Mouse (Mus musculus) embryonic facial prominence, embryonic 14.5 days (tissue): Measurements from ENCODE around the gene Ddx19a. TPM values are rescaled to one million over a fixed set of nuclear protein-coding genes. Genes with fewer than 3 reads are reported as not detected.
"Not testable (repeated sequence)": the region's sequence is repeated elsewhere in the genome, so short reads cannot be mapped to it uniquely, and the experiment has no call there.

Source experiments
- ATAC-seq: fragments of 200-750 bp; cut with Nextera tagmentation; 2 replicates; pipeline ENCODE4 v1.8.0; 2017; ENCODE audit warnings: low read depth, moderate number of reproducible peaks, moderate TSS enrichment
- DNase-seq: peaks from one replicate; pipeline ENCODE4 v3.0.0-alpha.2; 2015; ENCODE audit warnings: low spot score
- H3K27ac ChIP-seq: fragments of 300-500 bp; sonication (generic); replicated peaks from 2 replicates; pipeline ENCODE4 v1.5.1; 2014; ENCODE audit warnings: low read depth, mild to moderate bottlenecking, low read length, moderate library complexity
- H3K27me3 ChIP-seq: fragments of 300-500 bp; sonication (generic); replicated peaks from 2 replicates; pipeline ENCODE4 v1.6.1; 2014; ENCODE audit warnings: low read length; ENCODE audit not compliant: control insufficient read depth, insufficient read depth
- H3K36me3 ChIP-seq: fragments of 300-500 bp; sonication (generic); 2 replicates; pipeline ENCODE4 v1.6.1; 2014; ENCODE audit warnings: low read length, mixed read lengths; ENCODE audit not compliant: control insufficient read depth, insufficient read depth
- H3K4me1 ChIP-seq: fragments of 300-500 bp; sonication (generic); 2 replicates; pipeline ENCODE4 v1.6.1; 2014; ENCODE audit warnings: antibody characterized with exemption, low read length; ENCODE audit not compliant: control insufficient read depth, insufficient read depth
- H3K4me2 ChIP-seq: fragments of 300-500 bp; sonication (generic); 2 replicates; pipeline ENCODE4 v1.6.1; 2014; ENCODE audit warnings: low read depth, mild to moderate bottlenecking, low read length, moderate library complexity, mixed read lengths
- H3K4me3 ChIP-seq: fragments of 300-500 bp; sonication (generic); 2 replicates; pipeline ENCODE4 v1.5.1; 2014; ENCODE audit warnings: low read depth, mild to moderate bottlenecking, low read length
- H3K9ac ChIP-seq: fragments of 300-500 bp; sonication (generic); 2 replicates; pipeline ENCODE4 v1.6.1; 2014; ENCODE audit warnings: low read depth, mild to moderate bottlenecking, low read length, moderate library complexity, mixed read lengths
- H3K9me3 ChIP-seq: fragments of 300-500 bp; sonication (generic); 2 replicates; pipeline ENCODE4 v1.6.1; 2016; ENCODE audit warnings: low read length; ENCODE audit not compliant: control insufficient read depth
- WGBS: fragments of 180-500 bp; shearing (Covaris S2); extraction: QIAGEN DNeasy Blood & Tissue Kit; methylation state at CpG from one replicate; pipeline ENCODE4 v1.1.7; 2014; 5-methylcytosine and 5-hydroxymethylcytosine counted together
- polyA plus RNA-seq: library from polyadenylated mRNA; unstranded; fragments of >200 nt; fragmentation: Nextera tagmentation; extraction: Ambion mirVana; gene quantifications from 2 replicates; pipeline ENCODE4 v1.2.1, GENCODE M21; 2014

Ddx19a gene
- polyA plus RNA-seq, 1 experiment from 2014 or later: 18.1 TPM

DNA sequence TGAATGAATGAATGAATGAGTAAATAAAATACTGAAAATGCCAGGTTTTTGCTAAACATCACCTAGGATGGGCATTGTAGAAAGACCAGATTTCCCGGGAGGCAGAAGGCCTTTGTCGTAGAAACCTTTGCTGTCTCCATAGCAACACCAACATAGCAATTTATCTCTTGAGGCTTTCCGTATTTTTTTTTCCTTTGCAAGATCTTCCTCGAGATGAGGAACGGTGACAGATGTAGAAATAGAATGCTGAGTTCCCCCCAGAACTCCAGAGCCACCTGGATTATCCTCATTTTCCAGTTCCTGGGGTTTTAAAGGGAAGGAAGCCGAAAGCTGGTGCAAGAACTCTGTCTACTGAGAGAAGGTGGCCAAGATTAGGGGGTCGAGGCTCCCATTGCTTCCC, 32.9 kb downstream of the Ddx19a start:
- WGBS: 78% methylated on average over 7 of the region's 7 CpGs
- no peaks in the 10 kb centered on the region for H3K4me1 ChIP-seq
- no peak overlapping the region for H3K4me3 ChIP-seq
- DNase-seq: no peak
- H3K4me2 ChIP-seq: no peak overlapping the region
- H3K36me3 ChIP-seq: peaks cover 57% of the 10 kb centered on the region
- H3K9me3 ChIP-seq: no peaks in the 10 kb centered on the region
- H3K9ac ChIP-seq: no peak overlapping the region
- H3K27me3 ChIP-seq: no peaks in the 10 kb centered on the region
- ATAC-seq: no peak
- H3K27ac ChIP-seq: no peak overlapping the region

DNA sequence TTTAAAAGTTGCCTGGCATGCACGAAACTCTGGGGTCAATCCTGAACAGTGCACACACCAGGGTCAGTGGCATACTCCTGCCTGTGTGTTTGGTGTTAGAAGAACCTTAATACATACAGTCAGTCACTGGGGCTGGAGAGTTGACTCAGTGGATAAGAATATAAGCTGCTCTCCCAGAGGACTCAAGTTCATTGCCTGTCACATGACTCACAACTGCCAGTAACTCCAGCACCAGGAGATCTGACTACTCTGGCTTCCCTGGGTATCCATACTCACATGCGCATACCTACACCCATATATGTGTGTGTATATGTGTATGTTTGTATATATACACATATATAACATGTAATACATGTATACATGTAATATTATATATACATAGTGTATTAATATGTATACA, 34.5 kb downstream of the Ddx19a start:
- H3K9me3 ChIP-seq: no peaks in the 10 kb centered on the region
- no peak overlapping the region for H3K9ac ChIP-seq
- no peaks in the 10 kb centered on the region for H3K27me3 ChIP-seq
- DNase-seq: no peak
- H3K4me2 ChIP-seq: no peak overlapping the region
- no peak for ATAC-seq
- H3K4me3 ChIP-seq: no peak overlapping the region
- H3K27ac ChIP-seq: no peak overlapping the region
- 86% methylated on average over 2 of the region's 2 CpGs for WGBS
- no peaks in the 10 kb centered on the region for H3K4me1 ChIP-seq
- H3K36me3 ChIP-seq: peaks cover 72% of the 10 kb centered on the region

DNA sequence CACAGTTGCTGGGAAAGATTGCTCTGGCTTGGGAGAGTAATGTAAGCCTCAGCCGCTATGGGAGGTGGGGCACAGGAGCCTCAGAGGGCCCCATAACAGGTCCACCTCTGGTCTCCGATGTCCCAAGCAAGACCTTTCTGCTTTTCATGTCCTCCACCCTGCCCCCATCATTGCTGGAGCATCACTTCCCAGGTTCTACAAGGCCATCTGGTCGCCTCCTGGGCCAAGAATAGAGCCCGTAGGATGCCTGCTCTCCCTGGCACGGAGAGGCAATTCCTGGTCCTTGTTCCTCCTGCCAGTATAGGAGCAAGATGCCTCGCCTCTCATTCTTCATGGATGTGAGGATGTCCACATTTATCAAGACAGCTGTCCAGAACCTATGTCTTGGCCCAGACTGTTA, 37.7 kb downstream of the Ddx19a start:
- Histone ChIP-seq H3K4me1 (no peaks in the 10 kb centered on the region), H3K9me3 (no peaks in the 10 kb centered on the region), H3K4me3 (no peak overlapping the region), H3K4me2 (no peak overlapping the region), H3K27me3 (no peaks in the 10 kb centered on the region), H3K27ac (no peak overlapping the region), H3K9ac (no peak overlapping the region), H3K36me3 (peaks cover 65% of the 10 kb centered on the region)
- DNase-seq (no peak), ATAC-seq (no peak)
- 91% methylated on average over 6 of the region's 6 CpGs for WGBS

DNA sequence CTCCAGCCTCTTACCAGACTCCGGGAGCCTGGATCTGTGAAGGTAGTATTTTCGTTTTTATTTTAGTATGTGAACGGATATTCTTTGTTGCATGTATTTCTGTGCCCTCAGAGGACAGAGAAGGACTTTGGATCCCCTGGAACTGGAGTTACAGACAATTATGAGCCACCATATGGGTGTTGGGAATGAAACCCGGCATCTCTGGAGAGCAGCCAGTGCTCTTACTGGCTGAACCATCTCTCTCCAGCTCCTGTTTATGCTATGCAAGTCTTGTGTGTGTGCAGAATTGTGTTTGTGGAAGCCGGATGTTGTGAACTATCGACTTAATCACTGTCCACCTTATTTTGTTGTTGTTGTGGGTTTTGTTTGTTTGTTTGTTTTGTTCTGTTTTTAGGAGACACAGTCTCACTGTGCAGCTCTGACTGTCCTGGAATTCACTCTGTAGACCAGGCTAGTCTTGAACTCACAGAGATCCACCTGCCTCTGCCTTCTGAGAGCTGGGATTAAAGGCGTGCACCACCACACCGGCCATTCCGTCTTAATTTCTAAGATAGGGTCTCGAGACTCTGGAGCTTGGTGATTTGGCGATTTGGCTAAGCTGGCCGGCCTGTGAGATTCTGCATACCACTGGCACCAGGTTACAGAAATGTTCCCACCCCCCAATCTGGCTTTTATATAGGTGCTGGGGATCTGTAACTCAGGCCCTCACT, 38.4 kb downstream of the Ddx19a start:
- WGBS: 94% methylated on average over 12 of the region's 12 CpGs
- Histone ChIP-seq H3K4me3 (no peak overlapping the region), H3K27ac (no peak overlapping the region), H3K36me3 (peaks cover 62% of the 10 kb centered on the region), H3K4me1 (no peaks in the 10 kb centered on the region), H3K27me3 (no peaks in the 10 kb centered on the region), H3K4me2 (no peak overlapping the region), H3K9ac (no peak overlapping the region), H3K9me3 (no peaks in the 10 kb centered on the region)
- DNase-seq: no peak
- no peak for ATAC-seq

DNA sequence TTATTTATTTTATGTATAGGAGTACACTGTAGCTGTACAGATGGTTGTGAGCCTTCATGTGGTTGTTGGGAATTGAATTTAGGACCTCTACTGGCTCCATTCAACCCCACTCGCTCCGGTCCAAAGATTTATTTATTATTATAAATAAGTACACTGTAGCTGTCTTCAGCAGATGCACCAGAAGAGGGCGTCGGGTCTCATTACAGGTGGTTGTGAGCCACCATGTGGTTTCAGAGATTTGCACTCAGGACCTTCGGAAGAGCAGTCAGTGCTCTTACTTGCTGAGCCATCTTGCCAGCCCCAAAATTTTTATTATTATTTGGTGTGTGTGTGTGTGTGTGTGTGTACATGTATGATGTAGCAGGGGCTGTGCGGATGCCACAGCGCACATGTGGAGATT, 39.0 kb downstream of the Ddx19a start:
- H3K9me3 ChIP-seq, H3K4me3 ChIP-seq, H3K4me1 ChIP-seq, DNase-seq, H3K9ac ChIP-seq, H3K27ac ChIP-seq, H3K27me3 ChIP-seq, H3K4me2 ChIP-seq, ATAC-seq: not testable (repeated sequence)
- WGBS: 92% methylated on average over 7 of the region's 7 CpGs
- H3K36me3 ChIP-seq: peaks cover 57% of the 10 kb centered on the region

DNA sequence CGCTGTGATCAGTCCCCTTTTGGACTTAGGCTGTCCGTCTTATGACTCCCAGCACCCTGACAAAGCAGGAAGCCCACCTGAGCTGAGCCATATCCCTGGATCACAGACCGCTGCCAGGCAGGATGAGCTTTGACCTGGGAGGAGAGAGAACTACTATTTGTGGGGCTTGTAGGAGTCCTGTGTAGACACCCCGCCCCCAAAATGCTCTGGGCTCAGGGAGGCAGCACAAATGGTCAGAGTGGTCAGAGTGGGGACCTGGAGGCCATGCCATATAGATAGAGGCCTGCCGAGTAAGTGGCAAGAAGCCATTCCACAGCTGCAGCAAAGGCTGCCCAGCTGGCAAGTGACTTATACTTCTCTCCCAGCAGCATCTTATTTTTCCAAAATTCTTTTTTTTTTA, 39.5 kb downstream of the Ddx19a start:
- no peak overlapping the region for H3K4me3 ChIP-seq
- no peaks in the 10 kb centered on the region for H3K9me3 ChIP-seq
- WGBS: 95% methylated on average over 5 of the region's 5 CpGs
- DNase-seq (no peak), ATAC-seq (no peak)
- no peak overlapping the region for H3K9ac ChIP-seq
- H3K27ac ChIP-seq: no peak overlapping the region
- no peak overlapping the region for H3K4me2 ChIP-seq
- peaks cover 55% of the 10 kb centered on the region for H3K36me3 ChIP-seq
- no peaks in the 10 kb centered on the region for H3K4me1 ChIP-seq
- H3K27me3 ChIP-seq: no peaks in the 10 kb centered on the region

DNA sequence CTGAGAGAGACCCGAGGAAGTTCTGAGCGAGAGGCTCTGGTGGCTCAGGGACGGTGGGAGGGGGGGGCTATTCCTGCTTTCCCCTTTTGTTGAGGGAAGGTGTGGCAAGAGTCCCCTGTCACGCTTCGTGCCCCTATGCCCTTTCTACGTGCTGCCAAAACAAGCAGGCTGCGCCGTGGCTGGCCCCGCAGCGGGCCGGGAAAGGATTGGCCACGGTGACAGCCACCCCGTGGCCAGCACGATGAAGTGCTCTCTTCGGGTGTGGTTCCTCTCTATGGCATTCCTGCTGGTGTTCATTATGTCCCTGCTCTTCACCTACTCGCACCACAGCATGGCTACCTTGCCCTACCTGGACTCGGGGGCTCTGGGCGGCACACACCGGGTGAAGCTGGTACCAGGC, 40.1 kb downstream of the Ddx19a start:
- Histone ChIP-seq H3K4me1 (no peaks in the 10 kb centered on the region), H3K27me3 (no peaks in the 10 kb centered on the region), H3K9me3 (no peaks in the 10 kb centered on the region), H3K9ac (no peak overlapping the region), H3K4me3 (no peak overlapping the region), H3K27ac (no peak overlapping the region), H3K4me2 (no peak overlapping the region), H3K36me3 (peaks cover 51% of the 10 kb centered on the region)
- ATAC-seq: no peak
- WGBS: 92% methylated on average over 19 of the region's 19 CpGs
- no peak for DNase-seq

DNA sequence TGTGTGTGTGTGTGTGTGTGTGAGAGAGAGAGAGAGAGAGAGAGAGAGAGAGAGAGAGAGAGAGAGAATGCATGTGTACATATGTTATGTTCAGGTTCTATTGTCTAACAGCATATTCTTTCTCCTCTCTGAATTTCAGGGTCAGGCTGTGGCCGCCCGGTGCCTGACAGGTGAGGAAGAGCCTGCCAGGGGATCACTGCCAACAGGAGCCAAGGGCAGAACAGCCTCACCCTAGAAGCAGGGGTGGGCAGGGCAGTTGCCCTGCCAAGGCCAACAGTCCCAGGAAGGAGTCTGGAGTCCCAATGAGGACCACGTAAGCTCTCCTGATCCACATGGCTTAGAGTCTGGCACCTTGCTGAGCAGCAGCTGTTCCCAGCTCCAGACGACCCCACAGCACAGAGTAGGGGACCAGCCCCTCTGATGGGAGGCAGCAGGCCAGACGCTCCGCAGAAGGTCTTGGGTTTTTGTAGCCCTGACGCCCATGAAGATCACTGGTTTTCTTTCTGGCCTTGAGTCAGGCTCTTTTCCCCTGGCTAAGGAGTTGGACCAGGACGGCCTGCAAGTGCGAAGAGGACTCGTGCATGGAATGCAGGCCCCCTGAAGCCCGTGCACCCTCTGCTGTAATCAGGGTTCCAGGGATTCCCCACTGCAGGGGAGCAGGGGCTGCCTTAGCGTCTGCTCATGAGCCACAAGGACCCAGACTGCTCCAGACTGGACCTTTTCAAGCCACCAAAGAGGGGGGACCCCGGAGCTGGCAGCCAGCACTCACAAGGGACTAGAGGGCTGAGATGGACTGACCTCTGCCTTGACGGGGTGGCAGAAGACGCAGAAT, 40.8 kb downstream of the Ddx19a start:
- Histone ChIP-seq H3K9me3 (no peaks in the 10 kb centered on the region), H3K4me1 (no peaks in the 10 kb centered on the region), H3K9ac (no peak overlapping the region), H3K36me3 (peaks cover 48% of the 10 kb centered on the region), H3K4me3 (no peak overlapping the region), H3K4me2 (no peak overlapping the region), H3K27ac (no peak overlapping the region), H3K27me3 (no peaks in the 10 kb centered on the region)
- DNase-seq: no peak
- 89% methylated on average over 15 of the region's 15 CpGs for WGBS
- peak; percentile 22; the same call in 1 of the 2 replicates for ATAC-seq
